Mouse (Mus musculus): ENCODE measurements around the gene Mfsd12.

Gene Mfsd12

GRCm38 (mm10) chr10:81329194-81329975 is 27.9 kb upstream of the Mfsd12 start:
- peak; percentile 57 for DNase-seq (ENCODE audit: low spot score)

- DNase-seq (ENCODE audit: low spot score) = no peak
These were observed 27.3 kb upstream of the Mfsd12 start for GRCm38 (mm10) chr10:81330007-81330406.

- DNase-seq (ENCODE audit: low spot score) = no peak
These were observed 25.0 kb upstream of the Mfsd12 start for GRCm38 (mm10) chr10:81332277-81332676.

GRCm38 (mm10) chr10:81334324-81334723 is 23.0 kb upstream of the Mfsd12 start:
- DNase-seq (ENCODE audit: low spot score) = no peak

- no peak for DNase-seq (ENCODE audit: low spot score)
These were observed 21.6 kb upstream of the Mfsd12 start for GRCm38 (mm10) chr10:81335393-81336340.

GRCm38 (mm10) chr10:81336558-81336957 is 20.7 kb upstream of the Mfsd12 start:
- no peak for DNase-seq (ENCODE audit: low spot score)

- no peak for DNase-seq (ENCODE audit: low spot score)
These were observed 16.5 kb upstream of the Mfsd12 start for GRCm38 (mm10) chr10:81340551-81341332.

- DNase-seq (ENCODE audit: low spot score) = peak; percentile 70
These were observed 15.8 kb upstream of the Mfsd12 start for GRCm38 (mm10) chr10:81341333-81341949.

- DNase-seq (ENCODE audit: low spot score) = no peak
These were observed 14.4 kb upstream of the Mfsd12 start, which contains the start of gene Gipc3 for GRCm38 (mm10) chr10:81342686-81343505. Gipc3 (minus strand) TSS chr10:81343266.

- DNase-seq (ENCODE audit: low spot score) = no peak
These were observed 12.7 kb upstream of the Mfsd12 start for GRCm38 (mm10) chr10:81344421-81345161.

- DNase-seq (ENCODE audit: low spot score) = no peak
These were observed 12.1 kb upstream of the Mfsd12 start for GRCm38 (mm10) chr10:81345162-81345534.

GRCm38 (mm10) chr10:81346453-81347067 is 10.7 kb upstream of the Mfsd12 start:
- DNase-seq (ENCODE audit: low spot score) = peak; percentile 77

GRCm38 (mm10) chr10:81349146-81349545 is 8.1 kb upstream of the Mfsd12 start:
- DNase-seq (ENCODE audit: low spot score) = peak; percentile 64

GRCm38 (mm10) chr10:81349961-81350350 is 7.3 kb upstream of the Mfsd12 start:
- no peak for DNase-seq (ENCODE audit: low spot score)

- DNase-seq (ENCODE audit: low spot score) = peak; percentile 99
These were observed 6.8 kb upstream of the Mfsd12 start, which contains the start of gene Hmg20b for GRCm38 (mm10) chr10:81350351-81351063. Hmg20b (minus strand) TSS chr10:81350480.

GRCm38 (mm10) chr10:81351678-81352291 is 5.5 kb upstream of the Mfsd12 start:
- no peak for DNase-seq (ENCODE audit: low spot score)

- DNase-seq (ENCODE audit: low spot score) = no peak
These were observed 2.4 kb upstream of the Mfsd12 start for GRCm38 (mm10) chr10:81354738-81355477.

GRCm38 (mm10) chr10:81355533-81355932 is 1.8 kb upstream of the Mfsd12 start:
- no peak for DNase-seq (ENCODE audit: low spot score)
